Mouse (Mus musculus): ENCODE measurements around the gene Ttll10. TPM values are rescaled to one million over a fixed set of nuclear protein-coding genes. Genes with fewer than 3 reads are reported as not detected.

The Ttll10 gene
- total RNA-seq, 2 experiments from 2014 or later = not detected

GRCm38 (mm10) chr4:156070276-156070675 is 11.1 kb upstream of the Ttll10 start:
- intact Hi-C loops (cut with DNase I) = no loop called here
- no peak for DNase-seq (ENCODE audit: extremely low spot score in 1 of 2, low spot score in 2 of 2)

GRCm38 (mm10) chr4:156069701-156070100 is 10.5 kb upstream of the Ttll10 start:
- DNase-seq (ENCODE audit: extremely low spot score in 1 of 2, low spot score in 2 of 2) = no peak
- intact Hi-C loops (cut with DNase I) = no loop called here

- intact Hi-C loops (cut with DNase I) = no loop called here
- DNase-seq (ENCODE audit: extremely low spot score in 1 of 2, low spot score in 2 of 2) = no peak
Observed at GRCm38 (mm10) chr4:156067256-156067949, 8.2 kb upstream of the Ttll10 start.

DNA sequence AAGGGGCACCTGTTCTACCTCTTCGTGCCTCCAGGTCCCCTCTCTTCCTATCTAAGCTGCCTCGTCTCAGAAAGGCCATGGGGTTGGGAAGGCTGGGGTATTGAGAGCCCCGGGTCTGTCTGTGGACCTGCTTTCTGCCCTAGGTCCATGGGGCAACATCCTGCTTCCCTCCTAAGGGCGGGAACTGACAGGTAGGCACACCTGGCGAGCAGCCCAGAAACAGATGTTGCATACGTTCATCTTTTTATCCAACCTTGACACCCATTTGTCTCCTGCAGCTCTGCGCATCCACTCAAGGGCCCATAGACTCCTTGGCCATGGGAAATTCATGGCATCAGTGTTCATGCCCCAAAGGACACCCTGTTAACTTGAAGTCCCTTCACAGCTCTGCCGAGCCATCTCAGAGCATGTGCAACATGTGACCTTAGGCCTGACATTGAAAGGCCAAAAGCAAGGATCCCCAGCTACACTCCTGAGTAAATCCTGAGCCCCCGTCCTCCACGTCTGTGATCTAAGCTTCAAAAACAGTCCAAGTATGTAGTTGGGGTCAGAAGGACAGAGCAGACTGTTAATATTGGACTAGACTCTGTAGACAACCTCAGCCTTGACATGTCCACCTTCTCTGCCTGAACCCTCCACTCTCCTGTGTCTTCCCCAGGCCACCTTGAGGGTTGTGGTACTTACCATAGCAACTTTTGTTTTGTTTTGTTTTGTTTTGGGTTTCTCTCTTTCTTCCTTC is 6.1 kb upstream of the Ttll10 start:
- intact Hi-C loops (cut with DNase I) = no loop called here
- no peak for DNase-seq (ENCODE audit: extremely low spot score in 1 of 2, low spot score in 2 of 2)

DNA sequence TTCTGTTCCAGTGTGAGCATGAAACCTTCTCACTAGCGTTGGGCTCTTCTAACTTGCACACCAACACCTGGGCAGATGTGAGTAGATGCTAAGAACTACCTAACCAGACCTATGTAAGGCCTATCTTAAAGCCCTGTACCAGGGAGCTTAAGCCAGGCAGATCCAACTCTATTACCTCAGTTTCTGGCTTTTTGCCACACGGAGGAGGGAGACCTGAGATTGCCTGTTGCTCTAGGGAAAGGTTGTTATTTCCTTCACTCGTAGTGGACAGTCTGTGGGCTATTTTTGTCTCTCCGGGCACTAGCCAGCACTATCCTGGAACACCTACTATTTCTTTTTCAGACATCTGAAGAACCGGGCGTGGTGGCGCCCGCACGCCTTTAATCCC is 5.3 kb upstream of the Ttll10 start:
- DNase-seq (ENCODE audit: extremely low spot score in 1 of 2, low spot score in 2 of 2) = no peak
- intact Hi-C loops (cut with DNase I) = no loop called here

GRCm38 (mm10) chr4:156063861-156064509 is 4.8 kb upstream of the Ttll10 start:
- DNase-seq (ENCODE audit: extremely low spot score in 1 of 2, low spot score in 2 of 2) = no peak
- intact Hi-C loops (cut with DNase I) = no loop called here

GRCm38 (mm10) chr4:156059713-156060112 is 499 bp upstream of the Ttll10 start:
- DNase-seq (ENCODE audit: extremely low spot score in 1 of 2, low spot score in 2 of 2) = no peak
- intact Hi-C loops (cut with DNase I) = no loop called here

DNA sequence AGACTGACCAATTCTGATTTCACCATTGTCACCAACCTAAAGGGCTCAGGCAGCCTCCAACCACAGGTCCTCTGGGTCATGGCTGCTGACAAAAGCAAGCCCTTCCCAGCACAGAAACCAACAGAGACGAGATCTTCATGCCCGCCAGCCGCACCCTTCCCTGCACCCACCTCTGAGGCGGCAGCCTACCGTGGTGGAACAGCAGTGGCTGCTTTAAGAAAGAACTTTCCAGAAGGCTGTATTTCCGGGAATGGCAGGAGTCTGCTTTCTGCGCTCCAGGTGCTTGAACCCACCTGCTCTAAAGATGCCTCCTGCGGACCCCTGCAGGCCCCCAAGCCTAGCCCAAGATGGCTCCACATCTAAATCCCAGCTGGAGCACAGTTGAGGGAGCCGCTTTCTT is 388 bp downstream of the Ttll10 start:
- DNase-seq (ENCODE audit: extremely low spot score in 1 of 2, low spot score in 2 of 2) = no peak
- intact Hi-C loops (cut with DNase I) = no loop called here

GRCm38 (mm10) chr4:156057702-156058101 is 1.5 kb downstream of the Ttll10 start:
- intact Hi-C loops (cut with DNase I) = no loop called here
- no peak for DNase-seq (ENCODE audit: extremely low spot score in 1 of 2, low spot score in 2 of 2)

- no peak for DNase-seq (ENCODE audit: extremely low spot score in 1 of 2, low spot score in 2 of 2)
- intact Hi-C loops (cut with DNase I) = no loop called here
Observed at GRCm38 (mm10) chr4:156055173-156055572, 4.0 kb downstream of the Ttll10 start.

DNA sequence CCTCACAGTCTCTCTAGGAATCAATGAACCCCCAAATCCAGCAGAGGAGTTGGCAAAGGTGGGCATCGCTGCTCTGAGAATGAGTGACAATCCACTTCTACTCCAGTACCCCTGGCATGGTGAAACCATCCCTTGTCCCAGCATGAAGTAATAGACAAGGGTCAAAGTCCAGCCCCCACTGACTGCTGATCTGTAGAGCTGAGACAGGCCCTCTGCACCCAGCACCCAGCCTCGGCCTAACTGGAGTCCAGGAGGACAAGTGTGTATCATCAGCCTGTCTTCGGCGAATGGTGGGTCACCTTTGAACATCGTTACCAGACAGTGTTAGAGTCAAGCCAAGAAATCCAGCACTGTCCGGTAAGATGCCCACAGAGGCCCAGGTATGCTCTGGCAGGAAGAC is 4.6 kb downstream of the Ttll10 start:
- intact Hi-C loops (cut with DNase I) = no loop called here
- DNase-seq (ENCODE audit: extremely low spot score in 1 of 2, low spot score in 2 of 2) = no peak

DNA sequence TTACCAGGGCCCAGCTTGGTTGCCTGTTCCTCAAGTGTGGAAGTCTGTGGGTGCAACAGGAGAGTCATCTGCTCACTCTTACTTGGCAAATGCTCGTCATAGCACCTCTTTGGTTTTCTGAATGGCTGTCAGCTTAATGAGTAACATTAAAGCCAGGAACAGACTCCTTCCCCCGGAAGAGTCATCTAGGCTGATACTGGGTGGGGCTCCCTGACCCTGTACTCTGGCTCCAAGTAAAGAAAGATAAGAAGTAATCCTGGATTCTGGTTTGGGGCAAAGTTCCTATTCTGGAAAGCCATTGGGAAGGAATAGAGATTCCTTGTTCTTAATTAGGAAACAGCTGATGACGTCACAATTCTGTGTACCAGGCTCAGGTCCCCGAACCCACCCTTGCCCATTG is 5.1 kb downstream of the Ttll10 start:
- no peak for DNase-seq (ENCODE audit: extremely low spot score in 1 of 2, low spot score in 2 of 2)
- intact Hi-C loops (cut with DNase I) = no loop called here

GRCm38 (mm10) chr4:156053113-156053512 is 6.1 kb downstream of the Ttll10 start:
- DNase-seq (ENCODE audit: extremely low spot score in 1 of 2, low spot score in 2 of 2) = no peak
- intact Hi-C loops (cut with DNase I) = no loop called here

DNA sequence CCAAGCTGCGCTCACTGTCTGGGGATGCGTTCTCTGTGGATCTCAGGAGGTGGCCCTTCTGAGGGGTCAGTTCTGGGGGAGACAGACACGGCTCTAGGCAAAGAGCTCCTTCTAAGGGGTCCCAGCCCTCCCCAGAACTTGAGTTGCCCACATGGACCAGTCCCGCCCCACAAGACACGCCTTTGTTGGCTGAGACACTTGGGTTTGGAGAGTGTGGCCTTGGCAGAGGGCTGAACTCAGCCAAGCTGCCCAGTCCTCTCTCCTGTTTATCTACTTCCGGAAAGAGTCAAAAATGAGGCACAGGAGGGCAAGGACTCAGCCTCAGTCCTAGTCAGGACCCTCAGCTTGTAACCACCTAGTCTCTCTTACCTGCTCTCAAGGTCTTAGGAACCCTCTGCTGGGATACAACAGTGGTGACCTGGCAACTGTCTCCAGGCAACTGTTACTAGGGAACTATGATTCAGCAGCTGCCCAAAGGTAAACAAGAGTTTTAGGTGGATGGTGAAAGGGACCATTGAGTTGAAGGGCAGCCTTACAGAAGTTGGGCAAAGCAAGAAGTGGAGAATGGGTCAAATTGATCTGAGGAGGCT is 8.7 kb downstream of the Ttll10 start:
- no peak for DNase-seq (ENCODE audit: extremely low spot score in 1 of 2, low spot score in 2 of 2)
- intact Hi-C loops (cut with DNase I) = no loop called here

- DNase-seq (ENCODE audit: extremely low spot score in 1 of 2, low spot score in 2 of 2) = no peak
- intact Hi-C loops (cut with DNase I) = no loop called here
Observed at GRCm38 (mm10) chr4:156049779-156050178, 9.4 kb downstream of the Ttll10 start.

- DNase-seq (ENCODE audit: extremely low spot score in 1 of 2, low spot score in 2 of 2) = no peak
- intact Hi-C loops (cut with DNase I) = no loop called here
Observed at GRCm38 (mm10) chr4:156044754-156045153, 14.5 kb downstream of the Ttll10 start.

- DNase-seq (ENCODE audit: extremely low spot score in 1 of 2, low spot score in 2 of 2) = no peak
- intact Hi-C loops (cut with DNase I) = loop anchor here (5.0 kb wide), 1 partner anchor 62 kb away; no protein-coding TSS in a partner anchor
Observed at GRCm38 (mm10) chr4:156034901-156035300, 24.3 kb downstream of the Ttll10 start.

DNA sequence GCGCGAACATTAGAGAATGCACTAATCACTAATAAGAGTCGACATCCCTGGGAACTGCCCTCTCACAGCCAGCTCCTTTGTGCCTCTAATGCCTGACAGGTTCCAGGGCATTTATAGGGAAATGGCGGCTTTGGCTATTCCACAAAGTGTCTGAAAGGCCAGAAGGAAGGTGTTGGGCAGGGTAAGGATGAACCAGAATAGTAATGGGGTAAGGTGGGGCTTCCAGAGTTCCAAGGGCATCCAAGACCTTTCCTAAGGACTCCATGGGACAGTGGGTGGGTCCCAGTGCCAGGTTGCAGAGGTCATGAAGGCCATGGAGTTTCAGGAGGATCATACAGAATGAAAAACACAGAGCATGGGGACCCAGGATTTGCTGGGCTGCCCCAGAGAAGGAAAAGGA is 24.9 kb downstream of the Ttll10 start:
- no peak for DNase-seq (ENCODE audit: extremely low spot score in 1 of 2, low spot score in 2 of 2)
- intact Hi-C loops (cut with DNase I) = loop anchor here (5.0 kb wide), 1 partner anchor 63 kb away; no protein-coding TSS in a partner anchor

DNA sequence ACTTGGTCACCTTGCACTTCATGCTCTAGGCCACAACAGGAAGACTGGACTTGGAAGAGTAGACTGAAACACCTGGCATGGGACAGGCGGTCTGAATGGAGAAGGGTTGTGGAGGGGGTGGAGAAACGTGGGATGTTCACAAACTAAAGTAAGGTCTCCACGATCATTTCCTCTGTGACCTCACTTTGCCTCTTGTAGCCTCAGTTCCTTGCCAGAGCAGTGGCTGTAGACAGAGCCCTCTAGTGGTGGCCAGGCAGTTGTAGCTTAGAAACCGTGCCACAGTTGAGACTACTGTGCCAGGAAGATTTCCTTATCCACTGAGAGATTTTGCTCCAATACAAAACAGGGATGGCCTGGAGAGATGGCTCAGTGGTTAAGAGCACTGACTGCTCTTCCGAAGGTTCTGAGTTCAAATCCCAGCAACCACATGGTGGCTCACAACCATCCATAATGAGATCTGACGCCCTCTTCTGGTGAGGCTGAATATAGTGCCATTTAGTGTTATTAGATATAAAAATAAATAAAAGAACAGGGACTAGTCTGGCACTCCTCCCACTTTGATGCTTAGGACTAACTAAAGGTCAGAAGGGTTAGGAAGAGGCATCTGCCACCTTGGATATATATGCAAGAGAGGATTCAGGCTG is 25.6 kb downstream of the Ttll10 start:
- intact Hi-C loops (cut with DNase I) = loop anchor here (5.0 kb wide), 1 partner anchor 64 kb away; no protein-coding TSS in a partner anchor
- no peak for DNase-seq (ENCODE audit: extremely low spot score in 1 of 2, low spot score in 2 of 2)
